Mouse (Mus musculus): ENCODE results near the gene Sdc4. TPM values are rescaled to one million over a fixed set of nuclear protein-coding genes. Genes with fewer than 3 reads are reported as not detected.

Gene Sdc4
- polyA plus RNA-seq, 1 experiment from 2014 or later, result 101 TPM

DNA sequence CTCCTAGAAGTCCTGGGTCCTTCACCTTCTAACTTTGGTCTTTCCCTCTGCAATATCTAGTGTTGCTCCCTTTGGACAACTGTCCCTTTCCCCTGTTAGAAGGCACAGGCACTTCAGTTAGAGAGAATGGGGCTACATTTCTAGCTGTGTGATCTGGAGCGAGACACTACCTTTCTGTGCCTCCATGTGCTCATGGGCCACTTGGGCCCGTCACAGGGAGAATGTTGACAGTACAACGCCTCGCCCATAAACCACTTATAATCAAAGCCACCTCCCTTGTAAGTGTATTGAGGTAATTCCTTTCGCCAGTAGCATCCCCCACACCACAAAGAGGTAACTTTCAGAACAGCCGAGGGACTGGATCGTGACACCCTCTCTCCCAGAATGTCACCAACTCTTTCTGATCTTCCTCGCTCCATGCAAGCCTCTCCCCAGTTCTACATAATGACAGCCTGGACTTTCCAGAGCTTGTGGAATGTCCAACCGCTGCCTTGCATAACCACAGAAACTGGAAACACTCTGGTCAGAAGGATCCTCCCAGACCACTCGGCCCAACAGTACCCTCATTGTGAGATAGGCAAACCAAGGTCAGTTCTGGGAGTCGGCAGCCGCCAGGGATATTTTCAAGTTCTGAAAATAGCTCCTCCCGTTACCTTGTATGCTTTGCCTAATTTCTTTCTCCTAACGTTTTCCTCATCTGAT is 5.8 kb upstream of the Sdc4 start:
- Histone ChIP-seq H3K36me3 (ENCODE audit: insufficient read depth) (no peaks in the 10 kb centered on the region), H3K27ac (ENCODE audit: low read depth) (no peak overlapping the region), H3K27me3 (ENCODE audit: insufficient read depth, low read length) (no peaks in the 10 kb centered on the region), H3K4me2 (no peak overlapping the region), H3K4me3 (ENCODE audit: low read depth, low read length) (no peak overlapping the region), H3K9me3 (ENCODE audit: low read depth, low read length) (no peaks in the 10 kb centered on the region), H3K4me1 (ENCODE audit: insufficient read depth) (peaks cover 22% of the 10 kb centered on the region), H3K9ac (no peak overlapping the region)
- WGBS, result 72% methylated on average over 14 of the region's 14 CpGs
- DNase-seq (no peak), ATAC-seq (ENCODE audit: insufficient read depth) (no peak)
- no peak for TF ChIP-seq CTCF (IDR thresholded peaks at IDR 0.05; ENCODE audit: low read depth)

DNA sequence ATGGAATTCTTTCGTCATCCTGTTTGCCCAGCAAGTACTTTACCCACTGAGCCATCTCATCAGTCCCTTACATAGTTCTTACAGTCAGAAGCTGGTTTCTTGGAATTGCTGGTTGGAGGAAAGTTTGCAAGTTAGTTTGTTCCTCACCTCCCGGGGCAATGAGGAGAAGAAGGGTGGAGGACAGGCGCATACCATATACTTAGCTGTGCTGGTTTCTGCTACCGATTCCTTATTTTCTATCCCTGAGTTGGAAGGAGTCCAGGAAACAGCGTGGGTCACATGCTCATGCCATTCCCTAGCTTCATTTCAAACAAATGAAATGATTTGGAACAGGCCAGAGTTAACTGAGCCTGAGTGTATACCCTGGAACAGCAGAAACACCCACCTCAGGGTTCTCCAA is 5.2 kb upstream of the Sdc4 start:
- no peak for TF ChIP-seq CTCF (IDR thresholded peaks at IDR 0.05; ENCODE audit: low read depth)
- Histone ChIP-seq H3K9me3 (ENCODE audit: low read depth, low read length) (no peaks in the 10 kb centered on the region), H3K27me3 (ENCODE audit: insufficient read depth, low read length) (no peaks in the 10 kb centered on the region), H3K4me1 (ENCODE audit: insufficient read depth) (peaks cover 22% of the 10 kb centered on the region), H3K9ac (no peak overlapping the region), H3K4me2 (no peak overlapping the region), H3K36me3 (ENCODE audit: insufficient read depth) (no peaks in the 10 kb centered on the region), H3K4me3 (ENCODE audit: low read depth, low read length) (no peak overlapping the region), H3K27ac (ENCODE audit: low read depth) (no peak overlapping the region)
- 56% methylated on average over 5 of the region's 5 CpGs for WGBS
- ATAC-seq (ENCODE audit: insufficient read depth) (no peak), DNase-seq (no peak)

DNA sequence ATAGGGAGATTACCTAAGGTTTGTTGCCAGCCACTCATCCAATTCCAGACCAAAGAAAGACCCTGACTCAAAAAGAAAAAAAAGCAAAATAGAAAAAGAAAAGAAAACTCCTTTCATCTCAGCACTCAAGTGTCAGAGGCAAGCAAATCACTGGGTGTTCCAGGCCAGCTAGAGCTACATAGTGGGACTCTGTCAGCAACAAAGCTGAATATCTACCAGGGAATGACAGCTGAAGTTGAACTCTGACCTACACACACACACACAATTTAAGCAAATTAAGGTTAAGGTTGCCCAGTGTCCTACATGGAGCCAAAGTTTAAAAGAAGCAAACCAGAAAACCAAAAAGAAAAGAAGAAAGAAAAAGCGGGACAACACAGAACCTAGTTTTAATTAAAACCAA is 4.5 kb upstream of the Sdc4 start:
- Histone ChIP-seq H3K36me3 (ENCODE audit: insufficient read depth) (no peaks in the 10 kb centered on the region), H3K27ac (ENCODE audit: low read depth) (no peak overlapping the region), H3K4me1 (ENCODE audit: insufficient read depth) (peaks cover 21% of the 10 kb centered on the region), H3K9ac (no peak overlapping the region), H3K4me2 (no peak overlapping the region), H3K4me3 (ENCODE audit: low read depth, low read length) (no peak overlapping the region), H3K9me3 (ENCODE audit: low read depth, low read length) (no peaks in the 10 kb centered on the region), H3K27me3 (ENCODE audit: insufficient read depth, low read length) (no peaks in the 10 kb centered on the region)
- DNase-seq (no peak), ATAC-seq (ENCODE audit: insufficient read depth) (no peak)
- WGBS, result 71% methylated on average over 1 of the region's 1 CpGs
- TF ChIP-seq CTCF (IDR thresholded peaks at IDR 0.05; ENCODE audit: low read depth), result no peak

DNA sequence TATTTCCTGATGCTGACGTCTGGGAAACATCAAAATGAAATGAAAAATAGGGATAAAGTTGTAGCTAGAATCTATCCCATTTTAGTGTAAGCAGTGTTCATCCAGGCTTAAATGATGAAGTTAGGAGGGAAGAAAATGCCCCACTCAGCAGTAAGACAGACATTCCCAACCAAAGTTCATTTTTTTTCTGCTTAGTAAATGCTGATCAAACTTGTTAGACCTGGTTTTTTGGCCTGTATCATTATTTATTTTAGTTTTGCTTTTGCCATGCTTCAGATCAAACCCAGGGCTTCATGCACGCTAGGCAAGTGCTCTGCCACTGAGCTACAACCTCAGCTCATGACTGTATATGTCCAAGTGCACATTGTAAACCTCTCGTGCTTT is 2.4 kb upstream of the Sdc4 start:
- H3K9me3 ChIP-seq (ENCODE audit: low read depth, low read length), result no peaks in the 10 kb centered on the region
- WGBS, result 70% methylated on average over 3 of the region's 3 CpGs
- H3K36me3 ChIP-seq (ENCODE audit: insufficient read depth), result no peaks in the 10 kb centered on the region
- H3K9ac ChIP-seq, result no peak overlapping the region
- no peaks in the 10 kb centered on the region for H3K27me3 ChIP-seq (ENCODE audit: insufficient read depth, low read length)
- H3K4me2 ChIP-seq, result no peak overlapping the region
- peaks cover 8% of the 10 kb centered on the region; the same call in 1 of the 2 replicates for H3K4me1 ChIP-seq (ENCODE audit: insufficient read depth)
- DNase-seq, result no peak
- no peak overlapping the region for H3K27ac ChIP-seq (ENCODE audit: low read depth)
- no peak overlapping the region for H3K4me3 ChIP-seq (ENCODE audit: low read depth, low read length)
- no peak for ATAC-seq (ENCODE audit: insufficient read depth)
- no peak for TF ChIP-seq CTCF (IDR thresholded peaks at IDR 0.05; ENCODE audit: low read depth)

DNA sequence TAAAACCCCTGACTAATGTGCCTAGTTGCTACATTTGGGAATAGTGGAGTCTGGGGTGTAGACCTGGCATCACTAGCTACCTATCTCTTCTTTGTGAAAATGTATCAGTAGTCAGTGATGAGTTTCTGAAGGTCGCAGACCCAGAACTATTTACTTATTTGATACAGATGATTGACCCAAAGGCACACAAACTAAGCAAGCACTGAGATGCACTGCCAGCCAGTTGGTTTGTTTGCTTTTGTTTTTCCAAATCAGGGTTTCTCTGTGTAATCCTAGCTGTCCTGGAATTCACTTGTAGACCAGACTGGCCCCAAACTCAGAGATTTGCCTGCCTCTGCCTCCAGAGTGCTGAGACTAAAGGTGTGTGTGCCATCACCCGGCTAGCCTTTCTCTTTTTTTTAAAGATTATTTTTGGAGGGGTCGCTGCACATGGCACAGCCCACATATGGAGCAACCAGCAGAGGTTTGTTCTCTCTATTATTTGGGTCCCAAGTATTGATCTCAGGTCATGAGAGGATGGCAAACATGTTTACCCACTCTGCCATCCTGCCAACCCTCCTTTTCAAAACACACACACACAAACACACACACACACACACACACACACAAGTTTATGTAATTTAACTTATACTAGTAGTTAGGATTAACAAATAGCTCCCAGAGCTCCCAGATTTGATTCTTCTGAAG is 1.9 kb upstream of the Sdc4 start:
- no peak for TF ChIP-seq CTCF (IDR thresholded peaks at IDR 0.05; ENCODE audit: low read depth)

DNA sequence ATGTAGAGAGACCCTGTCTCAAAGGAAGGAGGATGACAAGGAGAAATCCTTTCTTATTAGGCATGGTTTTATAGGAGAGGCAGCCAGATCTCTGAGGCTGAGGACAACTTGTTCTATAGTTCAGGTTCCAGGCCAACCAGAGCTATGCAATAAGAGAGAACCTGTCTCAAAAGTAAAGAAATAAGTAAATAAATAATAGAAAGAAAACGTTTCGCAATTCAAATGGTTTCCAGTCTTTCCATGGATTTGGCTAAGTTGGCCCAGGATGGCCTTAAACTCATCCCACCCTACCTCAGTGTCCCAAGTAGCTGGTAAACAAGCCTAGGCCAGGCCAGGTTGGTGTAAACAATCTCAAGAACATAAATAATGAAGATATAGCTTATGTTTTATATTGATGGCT is 1.0 kb upstream of the Sdc4 start:
- whole genome bisulfite sequencing, result 68% methylated on average over 2 of the region's 2 CpGs

More for the DNA sequence above, 1.9 kb upstream of the Sdc4 start:
- no peak overlapping the region for H3K4me2 ChIP-seq
- H3K27ac ChIP-seq (ENCODE audit: low read depth), result no peak overlapping the region
- no peaks in the 10 kb centered on the region for H3K36me3 ChIP-seq (ENCODE audit: insufficient read depth)
- DNase-seq (no peak), ATAC-seq (ENCODE audit: insufficient read depth) (no peak)
- H3K9ac ChIP-seq, result no peak overlapping the region
- H3K27me3 ChIP-seq (ENCODE audit: insufficient read depth, low read length), result no peaks in the 10 kb centered on the region
- peaks cover 8% of the 10 kb centered on the region; the same call in 1 of the 2 replicates for H3K4me1 ChIP-seq (ENCODE audit: insufficient read depth)
- H3K4me3 ChIP-seq (ENCODE audit: low read depth, low read length), result no peak overlapping the region
- WGBS, result 74% methylated on average over 3 of the region's 3 CpGs
- H3K9me3 ChIP-seq (ENCODE audit: low read depth, low read length), result no peaks in the 10 kb centered on the region

DNA sequence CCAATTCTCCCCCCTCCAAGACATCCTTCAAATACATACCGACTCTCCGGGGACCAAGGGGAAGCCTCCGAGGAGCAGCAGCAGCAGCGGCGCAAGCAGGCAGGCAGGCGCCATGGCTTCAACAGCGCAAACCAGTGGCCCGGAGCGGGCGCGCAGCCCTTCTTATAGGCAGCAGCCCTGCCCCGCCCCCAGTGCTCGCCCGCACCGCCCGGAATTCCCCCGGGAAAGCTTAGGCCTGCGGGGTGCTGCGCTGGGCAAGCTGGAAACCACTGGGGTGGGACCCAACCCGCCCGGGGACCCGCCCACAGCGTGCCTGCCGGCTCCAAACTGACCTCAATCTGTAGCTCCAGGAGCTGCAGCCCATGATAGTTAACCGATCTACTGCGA is 643 bp downstream of the Sdc4 start:
- Histone ChIP-seq H3K4me2 (peak overlapping the region; percentile 87), H3K9me3 (ENCODE audit: low read depth, low read length) (no peaks in the 10 kb centered on the region), H3K4me1 (ENCODE audit: insufficient read depth) (peaks cover 20% of the 10 kb centered on the region), H3K4me3 (ENCODE audit: low read depth, low read length) (peak overlapping the region; percentile 70), H3K36me3 (ENCODE audit: insufficient read depth) (no peaks in the 10 kb centered on the region), H3K27ac (ENCODE audit: low read depth) (peak overlapping the region; percentile 60; the same call in 1 of the 2 replicates), H3K9ac (peak overlapping the region; percentile 80), H3K27me3 (ENCODE audit: insufficient read depth, low read length) (no peaks in the 10 kb centered on the region)
- WGBS, result 0% methylated on average over 26 of the region's 26 CpGs
- ATAC-seq (ENCODE audit: insufficient read depth) (peak; percentile 93), DNase-seq (peak; percentile 92)
- TF ChIP-seq CTCF (IDR thresholded peaks at IDR 0.05; ENCODE audit: low read depth), result peak; percentile 39; the same call in 1 of the 2 replicates

More for the DNA sequence above, 1.0 kb upstream of the Sdc4 start:
- H3K9me3 ChIP-seq (ENCODE audit: low read depth, low read length), result no peaks in the 10 kb centered on the region
- TF ChIP-seq CTCF (IDR thresholded peaks at IDR 0.05; ENCODE audit: low read depth), result no peak
- no peak overlapping the region for H3K27ac ChIP-seq (ENCODE audit: low read depth)
- no peak overlapping the region for H3K9ac ChIP-seq
- no peaks in the 10 kb centered on the region for H3K36me3 ChIP-seq (ENCODE audit: insufficient read depth)
- H3K4me1 ChIP-seq (ENCODE audit: insufficient read depth), result peaks cover 12% of the 10 kb centered on the region
- no peaks in the 10 kb centered on the region for H3K27me3 ChIP-seq (ENCODE audit: insufficient read depth, low read length)
- ATAC-seq (ENCODE audit: insufficient read depth) (no peak), DNase-seq (no peak)
- H3K4me3 ChIP-seq (ENCODE audit: low read depth, low read length), result no peak overlapping the region
- no peak overlapping the region for H3K4me2 ChIP-seq

Data from lung, embryonic 14.5 days (tissue).